Mouse (Mus musculus) hindbrain, embryonic 14.5 days (tissue): ENCODE measurements around the gene Fam219a. TPM values are rescaled to one million over a fixed set of nuclear protein-coding genes. Genes with fewer than 3 reads are reported as not detected.

Experiments
- ATAC-seq: fragments of 200-750 bp; cut with Nextera tagmentation; 2 replicates; pipeline ENCODE4 v1.8.0; 2017; ENCODE audit warnings: moderate number of reproducible peaks, mild to moderate bottlenecking, moderate TSS enrichment, moderate library complexity; ENCODE audit not compliant: low FRiP score
- DNase-seq: peaks from one replicate; pipeline ENCODE4 v3.0.0-alpha.2; 2015; ENCODE audit warnings: low spot score
- H3K27ac ChIP-seq: fragments of 300-500 bp; sonication (generic); 2 replicates; pipeline ENCODE4 v1.5.1; 2014; ENCODE audit warnings: mild to moderate bottlenecking, moderate library complexity
- H3K27me3 ChIP-seq: fragments of 300-500 bp; sonication (generic); 2 replicates; pipeline ENCODE4 v1.6.1; 2014; ENCODE audit warnings: mild to moderate bottlenecking, low read length, mixed read lengths; ENCODE audit not compliant: control insufficient read depth, insufficient read depth
- H3K36me3 ChIP-seq: fragments of 300-500 bp; sonication (generic); replicated peaks from 2 replicates; pipeline ENCODE4 v1.6.1; 2014; ENCODE audit not compliant: control insufficient read depth, insufficient read depth
- H3K4me1 ChIP-seq: fragments of 300-500 bp; sonication (generic); replicated peaks from 2 replicates; pipeline ENCODE4 v1.6.1; 2014; ENCODE audit warnings: antibody characterized with exemption, low read length, mixed read lengths; ENCODE audit not compliant: control insufficient read depth, insufficient read depth
- H3K4me2 ChIP-seq: fragments of 300-500 bp; sonication (generic); replicated peaks from 2 replicates; pipeline ENCODE4 v1.6.1; 2014; ENCODE audit warnings: mild to moderate bottlenecking, moderate library complexity
- H3K4me3 ChIP-seq: fragments of 300-500 bp; sonication (generic); replicated peaks from 2 replicates; pipeline ENCODE4 v1.5.1; 2014; ENCODE audit warnings: mild to moderate bottlenecking, low read length
- H3K9ac ChIP-seq: fragments of 300-500 bp; sonication (generic); 2 replicates; pipeline ENCODE4 v1.6.1; 2014
- H3K9me3 ChIP-seq: fragments of 300-500 bp; sonication (generic); 2 replicates; pipeline ENCODE4 v1.6.1; 2016; ENCODE audit warnings: low read length; ENCODE audit not compliant: control insufficient read depth
- WGBS: fragments of 180-500 bp; shearing (Covaris S2); extraction: QIAGEN DNeasy Blood & Tissue Kit; methylation state at CpG from one replicate; pipeline ENCODE4 v1.1.7; 2014; 5-methylcytosine and 5-hydroxymethylcytosine counted together
- polyA plus RNA-seq: library from polyadenylated mRNA; unstranded; fragments of >200 nt; fragmentation: Nextera tagmentation; extraction: Ambion mirVana; gene quantifications from 2 replicates; pipeline ENCODE4 v1.2.1, GENCODE M21; 2014

Gene Fam219a
- polyA plus RNA-seq, 1 experiment from 2014 or later = 23.5 TPM

GRCm38 (mm10) chr4:41504325-41504724 lies 65.0 kb downstream of the Fam219a start:
- ATAC-seq = no peak
- Histone ChIP-seq H3K27ac (no peak overlapping the region), H3K9ac (no peak overlapping the region), H3K4me3 (no peak overlapping the region), H3K9me3 (no peaks in the 10 kb centered on the region), H3K4me1 (peaks cover 20% of the 10 kb centered on the region), H3K36me3 (no peaks in the 10 kb centered on the region), H3K27me3 (peaks cover 29% of the 10 kb centered on the region), H3K4me2 (no peak overlapping the region)
- DNase-seq = no peak
- 79% methylated on average over 5 of the region's 5 CpGs for WGBS

- peaks cover 25% of the 10 kb centered on the region for H3K4me1 ChIP-seq
- peak within 1 kb of the TSS; percentile 6; the same call in 1 of the 2 replicates for H3K9ac ChIP-seq
- ATAC-seq = peak; percentile 86
- H3K27ac ChIP-seq = no peak within 1 kb of the TSS
- peak within 1 kb of the TSS; percentile 26 for H3K4me3 ChIP-seq
- H3K4me2 ChIP-seq = peak within 1 kb of the TSS; percentile 50
- peak; percentile 88 for DNase-seq
- no peaks in the 10 kb centered on the region for H3K36me3 ChIP-seq
- WGBS = under 1% methylated on average over 15 of the region's 18 CpGs
- H3K27me3 ChIP-seq = peaks cover 41% of the 10 kb centered on the region
- H3K9me3 ChIP-seq = no peaks in the 10 kb centered on the region
Observed at GRCm38 (mm10) chr4:41502986-41503412, 66.3 kb downstream of the Fam219a start, which contains the start of gene AI464131. Gene AI464131 (minus strand): TSS chr4:41503076.

GRCm38 (mm10) chr4:41502171-41502940 lies 67.0 kb downstream of the Fam219a start:
- H3K9me3 ChIP-seq = no peaks in the 10 kb centered on the region

GRCm38 (mm10) chr4:41500787-41501186 lies 68.6 kb downstream of the Fam219a start:
- Histone ChIP-seq H3K4me3 (no peak overlapping the region), H3K36me3 (no peaks in the 10 kb centered on the region), H3K4me2 (no peak overlapping the region), H3K9ac (no peak overlapping the region), H3K9me3 (no peaks in the 10 kb centered on the region), H3K27ac (no peak overlapping the region), H3K4me1 (peaks cover 17% of the 10 kb centered on the region; the same call in 1 of the 2 replicates), H3K27me3 (peaks cover 56% of the 10 kb centered on the region)
- 70% methylated on average over 4 of the region's 4 CpGs for WGBS
- DNase-seq (no peak), ATAC-seq (no peak)

More at GRCm38 (mm10) chr4:41502171-41502940, 67.0 kb downstream of the Fam219a start:
- Histone ChIP-seq H3K4me2 (peak overlapping the region; percentile 50), H3K4me1 (peaks cover 23% of the 10 kb centered on the region), H3K9ac (peak overlapping the region; percentile 6; the same call in 1 of the 2 replicates), H3K36me3 (no peaks in the 10 kb centered on the region), H3K27me3 (peaks cover 46% of the 10 kb centered on the region), H3K27ac (no peak overlapping the region), H3K4me3 (peak overlapping the region; percentile 26)
- ATAC-seq (peak; percentile 14; the same call in 1 of the 2 replicates), DNase-seq (no peak)
- 11% methylated on average over 20 of the region's 20 CpGs for WGBS

GRCm38 (mm10) chr4:41499619-41500018 lies 69.7 kb downstream of the Fam219a start:
- no peak overlapping the region for H3K27ac ChIP-seq
- H3K4me2 ChIP-seq = peak overlapping the region; percentile 52
- no peak overlapping the region; the same call in 1 of the 2 replicates for H3K4me3 ChIP-seq
- peaks cover 17% of the 10 kb centered on the region; the same call in 1 of the 2 replicates for H3K4me1 ChIP-seq
- H3K9me3 ChIP-seq = no peaks in the 10 kb centered on the region
- peaks cover 56% of the 10 kb centered on the region for H3K27me3 ChIP-seq
- DNase-seq = no peak
- 65% methylated on average over 8 of the region's 8 CpGs for WGBS
- H3K9ac ChIP-seq = no peak overlapping the region
- no peak for ATAC-seq
- no peaks in the 10 kb centered on the region for H3K36me3 ChIP-seq

- 7% methylated on average over 43 of the region's 43 CpGs for WGBS
Observed at GRCm38 (mm10) chr4:41498921-41499391, 70.4 kb downstream of the Fam219a start.

GRCm38 (mm10) chr4:41497995-41498845 lies 71.1 kb downstream of the Fam219a start:
- Histone ChIP-seq H3K9me3 (no peaks in the 10 kb centered on the region), H3K36me3 (no peaks in the 10 kb centered on the region), H3K4me3 (peak overlapping the region; percentile 28), H3K4me1 (peaks cover 17% of the 10 kb centered on the region; the same call in 1 of the 2 replicates), H3K27ac (no peak overlapping the region), H3K27me3 (peaks cover 56% of the 10 kb centered on the region), H3K4me2 (peak overlapping the region; percentile 52), H3K9ac (peak overlapping the region; percentile 38; the same call in 1 of the 2 replicates)
- ATAC-seq (peak; percentile 1; the same call in 1 of the 2 replicates), DNase-seq (no peak)
- 14% methylated on average over 72 of the region's 72 CpGs for WGBS

More at GRCm38 (mm10) chr4:41498921-41499391, 70.4 kb downstream of the Fam219a start:
- H3K36me3 ChIP-seq = no peaks in the 10 kb centered on the region
- H3K4me3 ChIP-seq = peak overlapping the region; percentile 28
- H3K9me3 ChIP-seq = no peaks in the 10 kb centered on the region
- H3K27me3 ChIP-seq = peaks cover 56% of the 10 kb centered on the region
- peak overlapping the region; percentile 38; the same call in 1 of the 2 replicates for H3K9ac ChIP-seq
- peaks cover 17% of the 10 kb centered on the region; the same call in 1 of the 2 replicates for H3K4me1 ChIP-seq
- DNase-seq (no peak), ATAC-seq (no peak)
- no peak overlapping the region for H3K27ac ChIP-seq
- peak overlapping the region; percentile 52 for H3K4me2 ChIP-seq

GRCm38 (mm10) chr4:41497579-41497978 lies 71.8 kb downstream of the Fam219a start:
- Histone ChIP-seq H3K27me3 (peaks cover 56% of the 10 kb centered on the region), H3K36me3 (no peaks in the 10 kb centered on the region)

More at GRCm38 (mm10) chr4:41497579-41497978, 71.8 kb downstream of the Fam219a start:
- ATAC-seq (0 out of 2 replicates have a peak, but pooled peaks have one; percentile 3), DNase-seq (peak; percentile 59)
- WGBS = 5% methylated on average over 34 of the region's 34 CpGs
- Histone ChIP-seq H3K4me3 (peak overlapping the region; percentile 28), H3K4me1 (peaks cover 17% of the 10 kb centered on the region; the same call in 1 of the 2 replicates), H3K9me3 (no peaks in the 10 kb centered on the region), H3K9ac (0 out of 2 replicates have a peak overlapping the region, but pooled peaks have one; percentile 25), H3K27ac (no peak overlapping the region), H3K4me2 (peak overlapping the region; percentile 52)
